Mouse (Mus musculus) heart, adult 2 months (tissue): ENCODE measurements around the gene Ahdc1.

ENCODE experiments used
- CTCF ChIP-seq: fragments of 200-600 bp; IDR thresholded peaks from 2 replicates; pipeline ENCODE4 v1.8.1; 2022; ENCODE audit warnings: antibody characterized with exemption, mild to moderate bottlenecking, moderate library complexity
- EP300 ChIP-seq: fragments of 200-500 bp; IDR thresholded peaks from 2 replicates; pipeline ENCODE4 v1.6.1; 2011; ENCODE audit warnings: low read depth, low read length, control low read depth; ENCODE audit not compliant: insufficient read depth
- POLR2A ChIP-seq: fragments of 200-500 bp; IDR thresholded peaks from 2 replicates; pipeline ENCODE4 v1.6.1; 2011; ENCODE audit warnings: mild to moderate bottlenecking, low read depth, low read length, control low read depth; ENCODE audit not compliant: insufficient read depth

DNA sequence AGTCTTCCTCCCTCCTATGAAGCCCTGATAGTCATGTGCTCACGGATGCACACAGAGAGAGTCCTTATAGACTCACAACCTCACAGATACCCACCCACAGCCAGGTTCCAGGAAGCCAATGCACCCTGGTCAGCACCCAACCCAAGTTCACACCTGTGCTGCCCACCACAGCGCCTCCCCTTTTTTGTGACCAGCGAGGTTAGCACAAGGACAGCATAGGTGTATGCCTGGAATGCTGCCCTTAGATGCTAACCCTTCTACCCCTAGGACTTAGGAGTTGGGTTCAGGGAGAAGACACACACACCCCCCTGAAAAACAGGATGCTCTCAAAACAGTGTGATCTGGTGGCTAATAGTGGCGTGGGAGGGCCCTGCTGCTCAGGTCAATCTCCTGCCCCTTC is 78.7 kb downstream of the Ahdc1 start:
- TF ChIP-seq CTCF (no peak), EP300 (no peak), POLR2A (no peak)
